ENCODE assay signal across 10 mouse cellular contexts in genomic region chr7:30717716-30718046, GRCm38 (mm10). TPM values are rescaled to one million over a fixed set of nuclear protein-coding genes. Genes with fewer than 3 reads are reported as not detected.
DNase-seq lines count a peak whose midpoint lies in the region; ATAC-seq and TF ChIP-seq lines count a peak whose summit lies in the region.
"Had no signal": no experiment of that assay in that cellular context is flagged by ENCODE, and none has a peak within 500 bp of the region (broad histone marks: within the 10 kb centered on the region; RNA-seq: fewer than 3 reads in every experiment).

No protein-coding gene starts in this region.

- peak overlapping the region; percentile 50 for H3K4me3 ChIP-seq in heart, embryonic 10.5 days
- H3K4me3 ChIP-seq in E14TG2a.4 (replicated peaks; ENCODE audit: low read length) = peak overlapping the region; percentile 83
- peak overlapping the region; percentile 32 for H3K4me3 ChIP-seq in forebrain, embryonic 16.5 days (replicated peaks; ENCODE audit: low read length)
- H3K4me3 ChIP-seq in liver, embryonic 14.5 days (ENCODE audit: insufficient read depth in 1 of 2, low read depth in 2 of 2, low read length in 2 of 2) = peak overlapping the region; percentile 12 to 33

- no peak for ATAC-seq in forebrain, embryonic 16.5 days
- no peak for ATAC-seq in liver, embryonic 14.5 days (ENCODE audit: insufficient read depth)

- peak overlapping the region; percentile 55 for H3K4me2 ChIP-seq in forebrain, embryonic 16.5 days (ENCODE audit: low read length)
- peak overlapping the region; percentile 68 for H3K4me2 ChIP-seq in liver, embryonic 14.5 days (ENCODE audit: low read depth)

- TF ChIP-seq CTCF in E14TG2a.4 (conservative IDR thresholded peaks at IDR 0.05; ENCODE audit: low read length) = no peak
- no peak; the same call in 1 of the 2 replicates for TF ChIP-seq CTCF in liver, embryonic 14.5 days (IDR thresholded peaks at IDR 0.05; ENCODE audit: low read depth)

- no peak for DNase-seq in heart, embryonic 10.5 days (ENCODE audit: low spot score)
- DNase-seq in heart, adult 18-20 months = no peak
- DNase-seq in liver, embryonic 14.5 days (ENCODE audit: low read depth in 3 of 3, low spot score in 3 of 3) = no peak
- DNase-seq in thymus, postnatal 25 days = no peak
- no peak for DNase-seq in spleen, adult 12 weeks (ENCODE audit: low spot score)
- no peak for DNase-seq in gastrocnemius, postnatal 10 days

- no peaks in the 10 kb centered on the region for H3K9me3 ChIP-seq in heart, embryonic 10.5 days
- no peaks in the 10 kb centered on the region for H3K9me3 ChIP-seq in E14TG2a.4 (ENCODE audit: low read length)
- no peaks in the 10 kb centered on the region for H3K9me3 ChIP-seq in forebrain, embryonic 16.5 days (ENCODE audit: control insufficient read depth, low read length)
- H3K9me3 ChIP-seq in liver, embryonic 14.5 days (ENCODE audit: control insufficient read depth, low read length) = no peaks in the 10 kb centered on the region

- H3K4me1 ChIP-seq in heart, embryonic 10.5 days = peaks cover 9% of the 10 kb centered on the region
- H3K4me1 ChIP-seq in E14TG2a.4 (replicated peaks; ENCODE audit: low read depth, low read length) = peaks cover 28% of the 10 kb centered on the region
- peaks cover 10% of the 10 kb centered on the region; the same call in 1 of the 2 replicates for H3K4me1 ChIP-seq in forebrain, embryonic 16.5 days (replicated peaks; ENCODE audit: control insufficient read depth, insufficient read depth, low read length)
- H3K4me1 ChIP-seq in liver, embryonic 14.5 days (replicated peaks; ENCODE audit: control insufficient read depth in 2 of 2, insufficient read depth in 2 of 2, low read length in 1 of 2) = peaks cover 4 to 10% of the 10 kb centered on the region in 2 experiments; a peak in 3 of 4 replicates

- H3K27ac ChIP-seq in heart, embryonic 10.5 days = no peak overlapping the region
- no peak overlapping the region for H3K27ac ChIP-seq in forebrain, embryonic 16.5 days (ENCODE audit: low read length)
- H3K27ac ChIP-seq in liver, embryonic 14.5 days = no peak overlapping the region
- H3K27ac ChIP-seq: macrophage had no signal

- WGBS in heart, embryonic 10.5 days = 10% methylated on average over 14 of the region's 14 CpGs
- WGBS in forebrain, embryonic 16.5 days = 8% methylated on average over 14 of the region's 14 CpGs
- 13% methylated on average over 14 of the region's 14 CpGs for WGBS in liver, embryonic 14.5 days (ENCODE audit: insufficient replicate concordance)

- no peaks in the 10 kb centered on the region for H3K36me3 ChIP-seq in heart, embryonic 10.5 days
- H3K36me3 ChIP-seq in E14TG2a.4 (ENCODE audit: insufficient read depth, low read length) = no peaks in the 10 kb centered on the region
- H3K36me3 ChIP-seq in forebrain, embryonic 16.5 days (ENCODE audit: control insufficient read depth, insufficient read depth) = no peaks in the 10 kb centered on the region
- H3K36me3 ChIP-seq in liver, embryonic 14.5 days (replicated peaks; ENCODE audit: control insufficient read depth, insufficient read depth, low read depth) = no peaks in the 10 kb centered on the region

- no peak for TF ChIP-seq EP300 in liver, embryonic 14.5 days (IDR thresholded peaks at IDR 0.05; ENCODE audit: low read depth)

- 0 out of 2 replicates have a peak overlapping the region, but pooled peaks have one; percentile 19 for H3K9ac ChIP-seq in forebrain, embryonic 16.5 days (replicated peaks; ENCODE audit: low read depth, low read length)
- no peak overlapping the region for H3K9ac ChIP-seq in liver, embryonic 14.5 days (replicated peaks)

- H3K27me3 ChIP-seq in heart, embryonic 10.5 days (ENCODE audit: insufficient read depth, poor library complexity, severe bottlenecking) = peaks cover 89% of the 10 kb centered on the region
- H3K27me3 ChIP-seq in E14TG2a.4 (ENCODE audit: insufficient read depth, low read length) = peaks cover 65% of the 10 kb centered on the region
- peaks cover 17% of the 10 kb centered on the region for H3K27me3 ChIP-seq in forebrain, embryonic 16.5 days (replicated peaks; ENCODE audit: control insufficient read depth, insufficient read depth, low read length)
- H3K27me3 ChIP-seq in liver, embryonic 14.5 days (ENCODE audit: control insufficient read depth, insufficient read depth, low read length) = peaks cover 9% of the 10 kb centered on the region

RNA-seq across cellular contexts. Expression of gene Atp4a, which starts 5.7 kb away (rescaled TPM):
- polyA plus RNA-seq in heart, embryonic 10.5 days (2016; fragmentation: Nextera tagmentation; extraction: Ambion mirVana) = 1.1 and 1.5 TPM in 2 replicates
- total RNA-seq in heart, adult 18-20 months (2021) = under 1 TPM in 1 of 2 experiments, not detected in 1; 0.51 TPM
- 1.3 and 2.4 TPM in 2 replicates for polyA plus RNA-seq in forebrain, embryonic 16.5 days (2015; fragmentation: Nextera tagmentation; extraction: Ambion mirVana)
- polyA plus RNA-seq in liver, embryonic 14.5 days (2012; rRNA removed) = 0.97 and 1.6 TPM in 2 replicates
- polyA plus RNA-seq in liver, embryonic 14.5 days (2014; fragmentation: Nextera tagmentation; extraction: Ambion mirVana) = 0.43 and 2.1 TPM in 2 replicates
- not detected for total RNA-seq in gastrocnemius, postnatal 10 days (2021)
- polyA plus RNA-seq: macrophage had no signal

RNA-seq across cellular contexts. Expression of gene Tmem147, which starts 11.7 kb away (rescaled TPM):
- 183 and 189 TPM in 2 replicates for polyA plus RNA-seq in heart, embryonic 10.5 days (2016; fragmentation: Nextera tagmentation; extraction: Ambion mirVana)
- 100 to 1,000 TPM; 238 to 252 TPM for total RNA-seq in heart, adult 18-20 months (2021)
- 202 and 214 TPM in 2 replicates for polyA plus RNA-seq in forebrain, embryonic 16.5 days (2015; fragmentation: Nextera tagmentation; extraction: Ambion mirVana)
- polyA plus RNA-seq in liver, embryonic 14.5 days (2012; rRNA removed) = 63.3 and 64.4 TPM in 2 replicates
- 110 and 117 TPM in 2 replicates for polyA plus RNA-seq in liver, embryonic 14.5 days (2014; fragmentation: Nextera tagmentation; extraction: Ambion mirVana)
- 100 to 1,000 TPM; 166 to 178 TPM for total RNA-seq in gastrocnemius, postnatal 10 days (2021)

RNA-seq across cellular contexts. Expression of gene 2200002J24Rik, which starts 19.0 kb away (rescaled TPM):
- 0.48 and 1.1 TPM in 2 replicates for polyA plus RNA-seq in heart, embryonic 10.5 days (2016; fragmentation: Nextera tagmentation; extraction: Ambion mirVana)
- not detected for total RNA-seq in heart, adult 18-20 months (2021)
- polyA plus RNA-seq in forebrain, embryonic 16.5 days (2015; fragmentation: Nextera tagmentation; extraction: Ambion mirVana) = not detected in 2 replicates
- polyA plus RNA-seq in liver, embryonic 14.5 days (2012; rRNA removed) = 0.13 and 0.32 TPM in 2 replicates
- 1.2 and 2.0 TPM in 2 replicates for polyA plus RNA-seq in liver, embryonic 14.5 days (2014; fragmentation: Nextera tagmentation; extraction: Ambion mirVana)
- not detected for total RNA-seq in gastrocnemius, postnatal 10 days (2021)
- total RNA-seq: gastrocnemius, postnatal 25 days had no signal
- polyA plus RNA-seq: macrophage had no signal

RNA-seq across cellular contexts. Expression of gene Gapdhs, which starts 25.8 kb away (rescaled TPM):
- 0.23 and 0.48 TPM in 2 replicates for polyA plus RNA-seq in heart, embryonic 10.5 days (2016; fragmentation: Nextera tagmentation; extraction: Ambion mirVana)
- not detected for total RNA-seq in heart, adult 18-20 months (2021)
- polyA plus RNA-seq in forebrain, embryonic 16.5 days (2015; fragmentation: Nextera tagmentation; extraction: Ambion mirVana) = 0.68 and 1.1 TPM in 2 replicates
- polyA plus RNA-seq in liver, embryonic 14.5 days (2012; rRNA removed) = not detected in 2 replicates
- polyA plus RNA-seq in liver, embryonic 14.5 days (2014; fragmentation: Nextera tagmentation; extraction: Ambion mirVana) = not detected in 2 replicates
- not detected for total RNA-seq in gastrocnemius, postnatal 10 days (2021)
- total RNA-seq: gastrocnemius, postnatal 25 days had no signal
- polyA plus RNA-seq: macrophage had no signal

RNA-seq across cellular contexts. Expression of gene Sbsn, which starts 33.6 kb away (rescaled TPM):
- polyA plus RNA-seq in heart, embryonic 10.5 days (2016; fragmentation: Nextera tagmentation; extraction: Ambion mirVana) = 0.84 and 1.1 TPM in 2 replicates
- 1 to 10 TPM; 2.1 to 3.7 TPM for total RNA-seq in heart, adult 18-20 months (2021)
- 2.2 and 2.3 TPM in 2 replicates for polyA plus RNA-seq in forebrain, embryonic 16.5 days (2015; fragmentation: Nextera tagmentation; extraction: Ambion mirVana)
- polyA plus RNA-seq in liver, embryonic 14.5 days (2012; rRNA removed) = 0.12 and 0.37 TPM in 2 replicates
- not detected in 2 replicates for polyA plus RNA-seq in liver, embryonic 14.5 days (2014; fragmentation: Nextera tagmentation; extraction: Ambion mirVana)
- total RNA-seq in gastrocnemius, postnatal 10 days (2021) = 1 to 10 TPM; 3.5 to 5.8 TPM

Comparison
In these comparisons a context has a peak if more than half of its experiments do, and no peak if none do; other contexts are left out.
1. H3K4me3 ChIP-seq: peak in every context shown above with its lines; median percentile 83 in E14TG2a.4; 50 in heart, embryonic 10.5 days; 32 in forebrain, embryonic 16.5 days; 22 in liver, embryonic 14.5 days.